Mouse (Mus musculus) heart, adult 2 months (tissue): ENCODE data around the gene Fam43a.

Experiments used
- CTCF ChIP-seq: fragments of 200-600 bp; IDR thresholded peaks from 2 replicates; pipeline ENCODE4 v1.8.1; 2022; ENCODE audit warnings: antibody characterized with exemption, mild to moderate bottlenecking, moderate library complexity
- POLR2A ChIP-seq: fragments of 200-500 bp; IDR thresholded peaks from 2 replicates; pipeline ENCODE4 v1.6.1; 2011; ENCODE audit warnings: mild to moderate bottlenecking, low read depth, low read length, control low read depth; ENCODE audit not compliant: insufficient read depth

- no peak for TF ChIP-seq CTCF
- no peak for TF ChIP-seq POLR2A
Observed at GRCm38 (mm10) chr16:30614122-30614521, 14.6 kb downstream of the Fam43a start.
